Mouse (Mus musculus) lung, postnatal 0 days (tissue): Measurements from ENCODE around the gene St3gal2.

ENCODE experiments used
- CTCF ChIP-seq: IDR thresholded peaks from 2 replicates; pipeline ENCODE4 v1.5.1; 2016; ENCODE audit warnings: antibody characterized with exemption, mild to moderate bottlenecking
- EP300 ChIP-seq: IDR thresholded peaks from 2 replicates; pipeline ENCODE4 v1.6.1; 2016; ENCODE audit warnings: antibody characterized with exemption, mild to moderate bottlenecking, control low read depth

DNA sequence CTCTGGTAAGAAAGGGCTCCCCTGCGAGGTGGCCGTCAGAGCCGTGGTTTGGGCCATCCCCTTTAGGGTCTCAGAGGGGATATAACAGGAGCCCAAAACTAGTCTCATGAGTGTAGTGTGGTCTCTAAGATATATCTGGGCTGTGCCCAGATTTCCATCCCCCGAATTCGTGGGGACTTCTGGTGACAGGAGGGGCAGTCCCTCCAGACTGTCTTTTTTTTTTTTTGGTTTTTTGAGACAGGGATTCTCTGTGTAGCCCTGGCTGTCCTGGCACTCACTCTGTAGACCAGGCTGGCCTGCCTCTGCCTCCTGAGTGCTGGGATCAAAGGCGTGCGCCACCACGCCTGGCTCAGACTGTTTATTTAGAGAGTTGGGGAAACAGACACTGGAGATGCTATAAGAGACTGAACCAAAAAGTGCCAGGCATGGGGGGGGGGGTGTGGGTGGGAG, 6.0 kb downstream of the St3gal2 start:
- TF ChIP-seq CTCF (no peak), EP300 (no peak)
